In the genomic region with DNA sequence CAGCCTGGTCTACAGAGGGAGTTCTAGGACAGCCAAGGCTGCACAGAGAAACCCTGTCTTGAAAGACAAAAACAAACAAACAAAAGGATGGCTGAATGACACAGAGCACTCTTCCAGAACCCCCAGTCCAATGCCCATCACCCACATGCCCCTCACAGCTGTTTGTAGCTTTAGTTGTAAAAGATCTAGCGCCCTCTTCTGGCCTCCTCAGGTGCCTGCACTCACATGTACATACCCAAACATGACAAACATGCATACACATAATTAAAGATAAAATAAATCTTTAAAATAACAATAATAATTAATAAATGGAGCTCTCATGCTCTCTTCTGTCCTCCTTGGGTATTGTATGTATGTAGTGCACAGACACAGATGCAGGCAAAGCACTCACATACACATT, we compare ENCODE assay signal across 21 mouse cellular contexts. TPM values are rescaled to one million over a fixed set of nuclear protein-coding genes. Genes with fewer than 3 reads are reported as not detected.
DNase-seq lines count a peak whose midpoint lies in the region; ATAC-seq and TF ChIP-seq lines count a peak whose summit lies in the region.
"Had no signal": no experiment of that assay in that cellular context is flagged by ENCODE, and none has a peak within 500 bp of the region (broad histone marks: within the 10 kb centered on the region; RNA-seq: fewer than 3 reads in every experiment).

No protein-coding gene starts in this region.

- H3K79me2 ChIP-seq in liver, adult 2 months (ENCODE audit: control insufficient read depth, insufficient read depth, low read length): no peaks in the 10 kb centered on the region

- ATAC-seq in neural tube, embryonic 15.5 days (ENCODE audit: low FRiP score): no peak
- ATAC-seq in hindbrain, embryonic 16.5 days: no peak
- ATAC-seq: midbrain, embryonic 13.5 days had no signal

- no peak overlapping the region for H3K4me3 ChIP-seq in liver, adult 2 months (ENCODE audit: insufficient read depth, low read depth, low read length)
- no peak overlapping the region for H3K4me3 ChIP-seq in testis, adult 2 months (ENCODE audit: control insufficient read depth, low read depth, low read length)
- H3K4me3 ChIP-seq in neural tube, embryonic 15.5 days (replicated peaks): no peak overlapping the region
- H3K4me3 ChIP-seq in hindbrain, embryonic 16.5 days (ENCODE audit: low read length): no peak overlapping the region
- H3K4me3 ChIP-seq: embryonic facial prominence, embryonic 10.5 days; forebrain, embryonic 12.5 days; hindbrain, embryonic 10.5 days; limb, embryonic 12.5 days; midbrain, embryonic 13.5 days; myocyte had no signal

- TF ChIP-seq POLR2A in liver, adult 2 months (IDR thresholded peaks at IDR 0.05; ENCODE audit: extremely low read depth, insufficient read depth, low read length): no peak
- TF ChIP-seq POLR2A in testis, adult 2 months (IDR thresholded peaks at IDR 0.05; ENCODE audit: control insufficient read depth, low read depth, low read length): no peak

- no peaks in the 10 kb centered on the region for H3K27me3 ChIP-seq in liver, adult 2 months (ENCODE audit: control insufficient read depth, insufficient read depth, low read length)
- no peaks in the 10 kb centered on the region for H3K27me3 ChIP-seq in testis, adult 2 months (ENCODE audit: control insufficient read depth, insufficient read depth, low read length)
- no peaks in the 10 kb centered on the region for H3K27me3 ChIP-seq in neural tube, embryonic 15.5 days (replicated peaks)
- no peaks in the 10 kb centered on the region for H3K27me3 ChIP-seq in hindbrain, embryonic 16.5 days (replicated peaks; ENCODE audit: control insufficient read depth, insufficient read depth, low read length)
- H3K27me3 ChIP-seq: forebrain, embryonic 12.5 days; limb, embryonic 12.5 days; midbrain, embryonic 13.5 days had no signal

- 0 out of 2 replicates have a peak, but pooled peaks have one; percentile 16 for TF ChIP-seq CTCF in liver, adult 2 months (IDR thresholded peaks at IDR 0.05; ENCODE audit: low read depth, low read length)
- 0 out of 2 replicates have a peak, but pooled peaks have one; percentile 18 for TF ChIP-seq CTCF in testis, adult 2 months (IDR thresholded peaks at IDR 0.05; ENCODE audit: control insufficient read depth, insufficient read depth, insufficient replicate concordance, low read depth, low read length)

- H3K9me3 ChIP-seq in neural tube, embryonic 15.5 days (replicated peaks): no peaks in the 10 kb centered on the region
- H3K9me3 ChIP-seq in hindbrain, embryonic 16.5 days (ENCODE audit: control insufficient read depth, low read length): no peaks in the 10 kb centered on the region
- H3K9me3 ChIP-seq: embryonic facial prominence, embryonic 10.5 days; forebrain, embryonic 12.5 days; hindbrain, embryonic 10.5 days had no signal

- no peak overlapping the region for H3K9ac ChIP-seq in liver, adult 2 months (ENCODE audit: low read depth, low read length)
- no peak overlapping the region for H3K9ac ChIP-seq in neural tube, embryonic 15.5 days (replicated peaks)
- no peak overlapping the region for H3K9ac ChIP-seq in hindbrain, embryonic 16.5 days (ENCODE audit: low read depth, low read length)
- H3K9ac ChIP-seq: forebrain, embryonic 12.5 days; limb, embryonic 12.5 days; midbrain, embryonic 13.5 days had no signal

- WGBS in liver, adult 2 months: 48% methylated on average over 1 of the region's 1 CpGs
- WGBS in neural tube, embryonic 15.5 days: 75% methylated on average over 1 of the region's 1 CpGs
- WGBS in hindbrain, embryonic 16.5 days: 41% methylated on average over 1 of the region's 1 CpGs

- no peaks in the 10 kb centered on the region for H3K36me3 ChIP-seq in liver, adult 2 months (ENCODE audit: control insufficient read depth, insufficient read depth, low read length)
- no peaks in the 10 kb centered on the region for H3K36me3 ChIP-seq in testis, adult 2 months (ENCODE audit: control insufficient read depth, insufficient read depth, low read length)
- H3K36me3 ChIP-seq in neural tube, embryonic 15.5 days: no peaks in the 10 kb centered on the region
- H3K36me3 ChIP-seq in hindbrain, embryonic 16.5 days (ENCODE audit: control insufficient read depth, insufficient read depth, low read length): no peaks in the 10 kb centered on the region
- H3K36me3 ChIP-seq: embryonic facial prominence, embryonic 10.5 days; forebrain, embryonic 12.5 days; hindbrain, embryonic 10.5 days; limb, embryonic 12.5 days; midbrain, embryonic 13.5 days had no signal

- H3K4me1 ChIP-seq in liver, adult 2 months (ENCODE audit: control insufficient read depth, insufficient read depth, low read length): no peaks in the 10 kb centered on the region
- H3K4me1 ChIP-seq in testis, adult 2 months (ENCODE audit: control insufficient read depth, insufficient read depth, low read length): no peaks in the 10 kb centered on the region
- peaks cover 18% of the 10 kb centered on the region for H3K4me1 ChIP-seq in neural tube, embryonic 15.5 days
- no peaks in the 10 kb centered on the region for H3K4me1 ChIP-seq in hindbrain, embryonic 16.5 days (ENCODE audit: control insufficient read depth, insufficient read depth, low read depth, low read length)
- H3K4me1 ChIP-seq: forebrain, embryonic 12.5 days; limb, embryonic 12.5 days had no signal

- no peak overlapping the region for H3K4me2 ChIP-seq in neural tube, embryonic 15.5 days
- no peak overlapping the region for H3K4me2 ChIP-seq in hindbrain, embryonic 16.5 days (ENCODE audit: low read length)
- H3K4me2 ChIP-seq: forebrain, embryonic 12.5 days; limb, embryonic 12.5 days; midbrain, embryonic 13.5 days had no signal

- H3K27ac ChIP-seq in liver, adult 2 months (replicated peaks; ENCODE audit: insufficient read depth, low read depth, low read length): no peak overlapping the region
- H3K27ac ChIP-seq in testis, adult 2 months (ENCODE audit: control insufficient read depth, insufficient read depth, low read depth, low read length): no peak overlapping the region
- H3K27ac ChIP-seq in neural tube, embryonic 15.5 days (replicated peaks): no peak overlapping the region
- H3K27ac ChIP-seq in hindbrain, embryonic 16.5 days (ENCODE audit: low read depth, low read length): no peak overlapping the region
- H3K27ac ChIP-seq: embryonic facial prominence, embryonic 10.5 days; forebrain, embryonic 12.5 days; hindbrain, embryonic 10.5 days; limb, embryonic 12.5 days; macrophage; midbrain, embryonic 13.5 days had no signal

- no peak for DNase-seq in liver, adult 2 months (ENCODE audit: extremely low read depth, low read depth, low spot score)
- DNase-seq in liver: no peak
- no peak for DNase-seq in testis, postnatal 14 days (ENCODE audit: low spot score)
- peak; percentile 77 for DNase-seq in R1 (ENCODE audit: low read depth, low spot score)
- DNase-seq: adrenal gland, adult 2 months; cerebellum, adult 9-10 months; gastrocnemius, postnatal 10 days; heart, adult 18-20 months; kidney, adult 18-20 months; lung, adult 2 months; thymus, postnatal 36 days had no signal

RNA-seq across cellular contexts. Expression of a gene that starts 13.0 kb away (rescaled TPM):
- under 0.01 TPM in 2 replicates for total RNA-seq in liver, adult 2 months (2014; rRNA removed)
- polyA plus RNA-seq in liver, adult 2 months (2012; rRNA removed): 0.01 and 0.02 TPM in 2 replicates
- polyA plus RNA-seq in testis, adult 2 months (2012; rRNA removed): 1.9 and 2.5 TPM in 2 replicates
- polyA plus RNA-seq in neural tube, embryonic 15.5 days (2015; fragmentation: Nextera tagmentation; extraction: Ambion mirVana): 6.6 and 8.6 TPM in 2 replicates
- polyA plus RNA-seq in hindbrain, embryonic 16.5 days (2015; fragmentation: Nextera tagmentation; extraction: Ambion mirVana): 6.0 and 6.5 TPM in 2 replicates
